Mouse (Mus musculus) cortical plate, adult 2 months (tissue): ENCODE measurements around the gene Peli2.

Source experiments
- CTCF ChIP-seq: fragments of 200-500 bp; IDR thresholded peaks from 2 replicates; pipeline ENCODE4 v1.5.1; 2011; ENCODE audit warnings: mild to moderate bottlenecking, control low read depth, low read length; ENCODE audit not compliant: insufficient read depth; ENCODE audit errors: extremely low read depth
- POLR2A ChIP-seq: fragments of 200-500 bp; IDR thresholded peaks from 2 replicates; pipeline ENCODE4 v1.6.1; 2011; ENCODE audit warnings: mild to moderate bottlenecking, low read length, control low read depth; ENCODE audit not compliant: insufficient read depth; ENCODE audit errors: extremely low read depth

DNA sequence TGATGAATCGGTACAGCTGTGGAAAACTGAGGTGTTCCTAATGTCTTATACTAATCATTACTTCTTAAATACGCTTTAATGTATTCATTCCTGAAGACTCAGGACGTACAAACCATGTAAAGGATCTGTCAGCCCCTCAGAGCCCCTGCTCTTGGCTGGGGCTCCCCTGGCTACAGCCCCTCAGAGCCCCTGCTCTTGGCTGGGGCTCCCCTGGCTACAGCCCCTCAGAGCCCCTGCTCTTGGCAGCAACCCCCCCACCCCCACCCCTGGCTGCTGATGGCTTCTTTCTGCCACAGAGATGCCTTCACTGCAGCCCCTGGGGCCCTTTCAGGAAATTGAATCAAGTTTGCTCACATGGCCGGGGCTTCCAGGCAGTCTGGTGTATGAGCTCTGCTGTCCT, 22.5 kb downstream of the Peli2 start:
- TF ChIP-seq CTCF (no peak), POLR2A (no peak)
